8 mouse cellular contexts compared by ENCODE assay signal in genomic region chr16:54983759-54984218, GRCm38 (mm10).
DNase-seq lines count a peak whose midpoint lies in the region; ATAC-seq and TF ChIP-seq lines count a peak whose summit lies in the region.

No protein-coding gene starts in this region.

- H3K27me3 ChIP-seq in forebrain, embryonic 14.5 days (replicated peaks; ENCODE audit: control insufficient read depth, insufficient read depth, low read length) = no peaks in the 10 kb centered on the region
- no peaks in the 10 kb centered on the region for H3K27me3 ChIP-seq in midbrain, embryonic 13.5 days
- H3K27me3 ChIP-seq in stomach, postnatal 0 days (ENCODE audit: control insufficient read depth, insufficient read depth, low read length) = no peaks in the 10 kb centered on the region

- H3K4me1 ChIP-seq in forebrain, embryonic 14.5 days (ENCODE audit: control insufficient read depth, insufficient read depth, low read length) = no peaks in the 10 kb centered on the region; the same call in 1 of the 2 replicates
- H3K4me1 ChIP-seq in midbrain, embryonic 13.5 days (replicated peaks) = no peaks in the 10 kb centered on the region
- H3K4me1 ChIP-seq in stomach, postnatal 0 days (replicated peaks; ENCODE audit: control insufficient read depth, insufficient read depth) = no peaks in the 10 kb centered on the region

- intact Hi-C loops in left cerebral cortex, postnatal 14 days (cut with DNase I) = no loop called here

- DNase-seq in ovary, postnatal 10 days (ENCODE audit: low spot score) = peak; percentile 18
- DNase-seq in ovary, adult 18-20 months (ENCODE audit: low spot score) = no peak
- peak; percentile 2 for DNase-seq in c-Kit-positive CD71-positive TER-119-positive erythroid progenitor cells, embryonic 14.5 days (ENCODE audit: low spot score)
- DNase-seq in forebrain, embryonic 14.5 days (ENCODE audit: low spot score) = peak; percentile 83
- peak; percentile 37 for DNase-seq in hindlimb bud, embryonic 11.5 days (ENCODE audit: extremely low spot score, low read depth, low spot score)
- DNase-seq in left cerebral cortex, postnatal 14 days (ENCODE audit: low spot score in 2 of 2) = peak; percentile 59 to 80
- DNase-seq in stomach, postnatal 0 days (ENCODE audit: low spot score) = peak; percentile 51

- no peak for TF ChIP-seq EP300 in stomach, postnatal 0 days (optimal IDR thresholded peaks at IDR 0.05)

- peak; percentile 90 for ATAC-seq in forebrain, embryonic 14.5 days
- peak; percentile 91 for ATAC-seq in midbrain, embryonic 13.5 days
- ATAC-seq in stomach, postnatal 0 days (ENCODE audit: low FRiP score, low TSS enrichment) = no peak

- 2% methylated on average over 9 of the region's 9 CpGs for WGBS in forebrain, embryonic 14.5 days
- 3% methylated on average over 9 of the region's 9 CpGs for WGBS in midbrain, embryonic 13.5 days
- WGBS in stomach, postnatal 0 days = 4% methylated on average over 9 of the region's 9 CpGs

- H3K4me2 ChIP-seq in forebrain, embryonic 14.5 days (ENCODE audit: low read length) = peak overlapping the region; percentile 32; the same call in 1 of the 2 replicates
- H3K4me2 ChIP-seq in midbrain, embryonic 13.5 days (replicated peaks) = peak overlapping the region; percentile 43
- peak overlapping the region; percentile 38; the same call in 1 of the 2 replicates for H3K4me2 ChIP-seq in stomach, postnatal 0 days (replicated peaks; ENCODE audit: low read depth)

- H3K27ac ChIP-seq in forebrain, embryonic 14.5 days (ENCODE audit: low read depth, low read length) = no peak overlapping the region
- H3K27ac ChIP-seq in midbrain, embryonic 13.5 days = no peak overlapping the region
- H3K27ac ChIP-seq in stomach, postnatal 0 days (replicated peaks) = no peak overlapping the region

- H3K9ac ChIP-seq in forebrain, embryonic 14.5 days (ENCODE audit: low read length) = no peak overlapping the region
- no peak overlapping the region for H3K9ac ChIP-seq in midbrain, embryonic 13.5 days (replicated peaks)
- H3K9ac ChIP-seq in stomach, postnatal 0 days (ENCODE audit: low read length) = no peak overlapping the region

- no peaks in the 10 kb centered on the region for H3K9me3 ChIP-seq in forebrain, embryonic 14.5 days (replicated peaks; ENCODE audit: control insufficient read depth, low read length)
- H3K9me3 ChIP-seq in midbrain, embryonic 13.5 days = no peaks in the 10 kb centered on the region
- no peaks in the 10 kb centered on the region for H3K9me3 ChIP-seq in stomach, postnatal 0 days (ENCODE audit: control insufficient read depth, low read length)

- peak; percentile 90 for TF ChIP-seq CTCF in stomach, postnatal 0 days (IDR thresholded peaks at IDR 0.05; ENCODE audit: low read depth)

- H3K4me3 ChIP-seq in forebrain, embryonic 14.5 days (ENCODE audit: low read depth, low read length) = no peak overlapping the region
- H3K4me3 ChIP-seq in midbrain, embryonic 13.5 days (replicated peaks) = peak overlapping the region; percentile 23
- no peak overlapping the region for H3K4me3 ChIP-seq in stomach, postnatal 0 days (ENCODE audit: low read depth, low read length)

- no peaks in the 10 kb centered on the region for H3K36me3 ChIP-seq in forebrain, embryonic 14.5 days (ENCODE audit: control insufficient read depth, insufficient read depth, low read length)
- no peaks in the 10 kb centered on the region for H3K36me3 ChIP-seq in midbrain, embryonic 13.5 days
- no peaks in the 10 kb centered on the region for H3K36me3 ChIP-seq in stomach, postnatal 0 days (ENCODE audit: control insufficient read depth, insufficient read depth, low read length)
